Mouse (Mus musculus): ENCODE data around the gene Slc26a11.

Slc26a11 gene

DNA sequence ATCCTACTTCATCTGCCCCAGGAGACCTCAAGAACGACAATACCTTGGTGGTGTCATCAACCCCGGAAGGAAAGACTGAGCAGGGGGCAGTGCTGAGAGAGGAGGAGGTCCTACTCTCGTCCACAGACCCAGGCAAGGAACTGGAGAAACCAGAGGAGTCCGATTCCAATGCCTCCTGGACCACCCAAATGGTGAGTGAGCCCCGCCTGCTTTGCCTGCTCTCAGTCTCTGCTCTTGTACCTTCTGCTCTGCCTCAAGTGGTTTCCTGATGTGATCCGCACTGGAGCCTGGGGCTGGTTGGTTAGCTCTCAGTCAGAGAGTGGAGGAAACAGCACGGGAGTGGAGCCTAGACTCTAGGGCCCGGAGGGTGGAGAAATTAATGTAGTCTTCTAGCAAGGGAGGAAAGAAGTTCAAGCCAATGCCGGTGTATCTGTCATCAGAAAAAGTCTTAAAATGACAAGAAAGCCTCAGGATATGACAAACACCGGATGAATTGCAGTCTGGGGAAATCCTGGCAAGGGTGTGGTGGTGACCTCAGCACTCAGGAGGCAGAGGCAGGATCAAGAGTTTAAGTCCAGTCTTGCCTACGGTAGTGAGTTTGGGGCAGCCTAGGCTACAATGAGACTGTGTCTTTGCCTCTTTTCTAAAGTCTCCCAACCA lies 47.3 kb downstream of the Slc26a11 start:
- DNase-seq (ENCODE audit: low spot score in 2 of 2) = no peak

DNA sequence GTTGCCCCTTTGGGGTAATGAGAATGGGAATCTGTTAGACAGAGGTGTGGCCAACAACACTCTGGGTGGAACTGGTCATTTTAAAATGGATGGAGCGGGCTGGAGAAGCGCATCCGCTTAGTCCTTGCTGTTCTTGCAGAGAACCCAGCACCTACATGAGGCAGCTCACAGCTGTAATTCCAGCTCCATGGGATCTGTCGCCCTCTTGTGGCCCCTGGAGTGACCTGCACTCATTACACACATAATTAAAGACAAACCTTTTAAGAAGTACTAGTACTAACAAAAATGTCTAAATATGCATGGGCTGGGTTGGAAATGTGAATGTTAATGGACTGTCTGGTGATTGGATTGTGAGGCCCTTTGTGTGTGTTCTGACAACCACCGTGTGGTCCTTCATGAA lies 49.3 kb downstream of the Slc26a11 start:
- peak; percentile 38 to 69 for DNase-seq (ENCODE audit: low spot score in 2 of 2)

DNA sequence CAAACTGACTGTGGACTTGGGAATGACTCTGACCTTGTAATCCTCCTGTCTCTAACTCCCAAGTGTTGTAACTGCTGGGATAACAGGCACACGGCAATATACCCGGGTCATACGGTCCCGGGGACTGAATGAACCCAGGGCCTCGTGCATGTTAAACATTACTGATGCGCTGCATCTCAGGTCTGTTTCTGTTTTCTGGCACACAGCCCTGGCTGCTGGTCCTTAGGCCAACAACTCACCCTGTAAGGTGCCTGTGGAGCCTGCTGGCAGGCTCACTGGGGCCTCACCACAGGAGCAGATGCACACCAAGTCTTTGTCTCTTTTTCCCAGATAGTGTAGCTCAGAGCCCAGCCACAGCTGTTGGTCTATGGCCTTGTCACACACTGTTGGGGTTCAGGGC lies 52.0 kb downstream of the Slc26a11 start:
- DNase-seq (ENCODE audit: low spot score in 2 of 2) = no peak

DNA sequence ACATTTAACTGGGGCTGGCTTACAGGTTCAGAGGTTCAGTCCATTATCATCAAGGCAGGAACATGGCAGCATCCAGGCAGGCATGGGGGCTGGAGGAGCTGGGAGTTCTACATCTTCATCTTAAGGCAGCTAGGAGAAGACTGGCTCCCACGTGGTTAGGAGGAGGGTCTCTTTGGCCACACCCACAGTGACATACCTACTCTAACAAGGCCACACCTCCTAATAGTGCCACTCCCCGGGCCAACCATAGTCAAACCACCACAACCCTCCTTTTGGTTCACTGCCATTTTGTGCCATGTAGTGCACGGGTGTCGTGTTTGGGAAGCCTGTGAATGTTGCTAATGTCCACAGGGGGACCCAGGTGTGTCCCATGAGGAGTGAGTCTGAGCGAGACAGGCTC lies 52.6 kb downstream of the Slc26a11 start:
- no peak for DNase-seq (ENCODE audit: low spot score in 2 of 2)

DNA sequence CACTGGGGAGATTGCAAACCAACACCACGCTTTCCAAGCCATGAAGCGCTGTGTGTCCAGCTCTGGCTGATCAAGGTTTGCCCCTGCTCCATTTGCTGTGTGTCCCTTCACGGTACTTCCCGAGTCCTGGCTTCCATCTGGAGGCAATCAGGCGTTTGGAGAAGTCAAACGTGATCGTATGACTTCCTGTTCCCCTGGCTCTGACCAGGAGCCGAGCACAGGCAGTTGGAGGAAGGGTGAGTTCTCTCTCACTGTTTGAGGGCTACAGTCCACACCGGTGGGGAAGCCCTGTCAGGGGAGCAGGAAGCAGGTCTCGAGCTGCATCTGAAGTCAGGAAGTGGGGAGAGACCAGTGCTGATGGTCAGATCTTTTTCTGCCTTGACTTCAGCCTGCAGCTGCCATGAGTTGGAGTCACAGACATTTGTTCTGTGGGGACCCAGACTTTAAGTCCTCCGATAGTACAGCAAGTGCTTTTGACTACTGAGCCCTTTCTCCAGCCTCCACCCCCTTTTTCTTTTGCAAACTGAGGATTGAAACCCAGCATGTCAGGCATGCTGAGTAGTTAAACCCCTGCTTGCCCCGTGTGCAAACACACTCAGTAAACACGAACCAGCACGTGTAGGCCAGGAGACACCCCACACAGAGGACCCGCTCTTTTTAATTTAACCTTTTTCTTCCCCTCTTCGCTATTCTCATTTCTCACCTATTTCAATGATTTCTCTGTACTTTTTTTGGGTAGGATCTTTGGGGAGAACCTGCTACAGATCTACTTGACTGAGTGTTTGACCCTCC lies 64.2 kb downstream of the Slc26a11 start:
- DNase-seq (ENCODE audit: low spot score in 2 of 2) = no peak

DNA sequence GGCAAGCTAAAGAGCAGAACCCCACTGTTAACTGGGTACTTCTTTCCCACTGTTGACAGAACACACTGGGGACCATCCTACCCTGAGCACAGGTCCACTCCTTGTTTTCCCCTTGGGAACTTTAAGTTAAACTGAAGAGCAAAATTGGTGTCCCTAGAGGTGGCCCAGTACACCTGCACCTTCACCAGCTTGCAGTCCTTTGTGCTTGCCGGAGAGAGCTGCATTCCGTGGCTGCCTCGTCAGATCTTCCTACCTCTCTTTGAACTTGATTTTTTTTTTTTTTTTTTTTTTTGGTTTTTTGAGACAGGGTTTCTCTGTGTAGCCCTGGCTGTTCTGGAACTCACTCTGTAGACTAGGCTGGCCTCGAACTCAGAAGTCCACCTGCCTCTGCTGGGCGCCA lies 65.1 kb downstream of the Slc26a11 start:
- DNase-seq (ENCODE audit: low spot score in 2 of 2) = no peak

DNA sequence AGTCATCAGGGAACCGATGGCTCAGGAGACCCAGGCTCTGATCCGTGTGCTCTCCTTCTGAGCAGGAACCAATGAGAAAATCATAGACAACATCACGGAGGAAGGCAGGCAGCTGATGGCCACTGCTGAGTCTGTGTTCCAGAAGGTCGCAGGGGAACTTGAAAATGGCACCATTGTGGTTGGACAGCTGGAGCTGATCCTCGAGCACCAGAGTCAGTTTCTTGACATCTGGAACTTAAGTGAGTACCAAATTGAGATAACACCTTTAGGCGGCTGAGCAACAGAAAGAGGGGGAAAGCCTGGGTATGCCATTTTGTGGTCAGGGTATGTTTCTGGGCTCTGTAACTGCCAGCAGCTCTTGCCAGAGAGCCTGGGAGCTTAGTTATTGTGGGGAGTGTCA lies 72.1 kb downstream of the Slc26a11 start:
- DNase-seq (ENCODE audit: low spot score in 2 of 2) = no peak

DNA sequence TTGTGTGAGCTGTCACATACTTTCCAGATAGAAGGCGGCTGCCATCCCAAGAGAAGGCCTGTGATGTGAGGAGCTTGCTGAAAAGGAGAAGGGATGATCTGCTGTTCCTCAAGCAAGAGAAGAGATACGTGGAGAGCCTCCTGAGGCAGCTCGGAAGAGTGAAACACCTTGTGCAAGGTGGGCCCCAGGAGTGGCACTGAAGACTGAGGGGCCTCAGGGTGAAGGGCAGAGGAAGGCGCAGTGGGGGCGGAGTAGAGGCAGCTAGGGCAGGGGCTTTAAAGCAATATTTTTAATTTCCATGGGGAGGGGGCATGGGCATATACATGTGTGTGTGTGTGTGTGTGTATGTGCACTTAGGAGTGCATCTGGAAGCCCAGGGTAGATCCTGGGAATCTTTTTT lies 72.6 kb downstream of the Slc26a11 start:
- DNase-seq (ENCODE audit: low spot score in 2 of 2) = no peak

DNA sequence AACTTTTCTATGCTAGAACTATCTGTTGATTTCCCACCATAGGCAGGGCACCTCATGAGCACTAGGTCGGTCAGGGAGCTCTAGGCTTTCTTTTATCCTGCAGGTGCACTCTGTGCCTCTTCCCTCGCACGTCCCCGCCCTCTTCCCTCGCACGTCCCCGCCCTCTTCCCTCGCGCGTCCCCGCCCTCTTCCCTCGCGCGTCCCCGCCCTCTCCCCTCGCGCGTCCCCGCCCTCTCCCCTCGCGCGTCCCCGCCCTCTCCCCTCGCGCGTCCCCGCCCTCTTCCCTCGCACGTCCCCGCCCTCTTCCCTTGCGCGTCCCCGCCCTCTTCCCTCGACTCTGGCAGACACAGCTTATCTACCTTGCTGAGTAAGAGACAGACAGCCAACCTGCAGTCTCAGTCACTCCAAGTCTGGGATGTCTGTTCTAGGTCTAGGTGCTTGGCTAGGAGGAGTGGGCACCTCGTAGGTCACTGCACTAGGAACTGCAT lies 73.3 kb downstream of the Slc26a11 start:
- peak; percentile 36 to 78 for DNase-seq (ENCODE audit: low spot score in 2 of 2)

Data from spleen, postnatal 10 days (tissue).